Mouse (Mus musculus) heart, postnatal 0 days (tissue): ENCODE measurements around the gene Slc16a3.

ENCODE experiments used
- CTCF ChIP-seq: IDR thresholded peaks from 2 replicates; pipeline ENCODE4 v1.5.1; 2016; ENCODE audit warnings: antibody characterized with exemption, control low read depth, low read depth
- EP300 ChIP-seq: IDR thresholded peaks from 2 replicates; pipeline ENCODE4 v1.6.1; 2016; ENCODE audit warnings: antibody characterized with exemption, low read depth

- no peak for TF ChIP-seq CTCF
- TF ChIP-seq EP300, result no peak
Observed at GRCm38 (mm10) chr11:120916477-120916876, 31.8 kb upstream of the Slc16a3 start.
